Mouse (Mus musculus) adrenal gland, adult 18-20 months (tissue): ENCODE measurements at regions not wholly inside any gene's neighbourhood (a gene's known extent, or its start where the extent isn't known, plus 50 kb on each side); places are given as distances from the start of the nearest gene placed in this dataset.

Experiments
- DNase-seq, 2 experiments: peaks; one replicate each; pipeline ENCODE4 v3.0.0; 2021 to 2022; ENCODE audit warnings: low spot score in 2 of 2

- DNase-seq, result no peak
These were observed 337.2 kb downstream of the Pmp22 start for GRCm38 (mm10) chr11:63465941-63466340.

- no peak for DNase-seq
These were observed 337.8 kb downstream of the Pmp22 start for GRCm38 (mm10) chr11:63466541-63466940.

GRCm38 (mm10) chr11:63474831-63475230, 346.0 kb downstream of the Pmp22 start:
- DNase-seq, result no peak

GRCm38 (mm10) chr11:63481676-63482310, 353.0 kb downstream of the Pmp22 start:
- DNase-seq, result no peak

GRCm38 (mm10) chr11:63482593-63482992, 353.8 kb downstream of the Pmp22 start:
- DNase-seq, result no peak

GRCm38 (mm10) chr11:63487203-63487602, 358.4 kb downstream of the Pmp22 start:
- DNase-seq, result no peak

GRCm38 (mm10) chr11:63502181-63502580, 373.4 kb downstream of the Pmp22 start:
- no peak for DNase-seq

- DNase-seq, result no peak
These were observed 378.6 kb downstream of the Pmp22 start for GRCm38 (mm10) chr11:63507387-63507786.

- DNase-seq, result no peak
These were observed 379.9 kb downstream of the Pmp22 start for GRCm38 (mm10) chr11:63508727-63509126.

- no peak for DNase-seq
These were observed 381.8 kb downstream of the Pmp22 start for GRCm38 (mm10) chr11:63510611-63511010.

GRCm38 (mm10) chr11:63514615-63515014, 385.8 kb downstream of the Pmp22 start:
- no peak for DNase-seq

- no peak for DNase-seq
These were observed 390.1 kb downstream of the Pmp22 start for GRCm38 (mm10) chr11:63518847-63519246.

- no peak for DNase-seq
These were observed 395.5 kb downstream of the Pmp22 start for GRCm38 (mm10) chr11:63524254-63524653.

- DNase-seq, result no peak
These were observed 396.6 kb downstream of the Pmp22 start for GRCm38 (mm10) chr11:63525431-63525830.

GRCm38 (mm10) chr11:63525956-63526355, 396.1 kb downstream of the Hs3st3b1 start:
- DNase-seq, result no peak

GRCm38 (mm10) chr11:63532752-63533151, 389.3 kb downstream of the Hs3st3b1 start:
- no peak for DNase-seq

- DNase-seq, result no peak
These were observed 388.4 kb downstream of the Hs3st3b1 start for GRCm38 (mm10) chr11:63533555-63534200.

GRCm38 (mm10) chr11:63537693-63538092, 384.4 kb downstream of the Hs3st3b1 start:
- no peak for DNase-seq

- DNase-seq, result no peak
These were observed 378.0 kb downstream of the Hs3st3b1 start for GRCm38 (mm10) chr11:63543971-63544696.

- no peak for DNase-seq
These were observed 376.6 kb downstream of the Hs3st3b1 start for GRCm38 (mm10) chr11:63545516-63545915.

GRCm38 (mm10) chr11:63560466-63560865, 361.6 kb downstream of the Hs3st3b1 start:
- no peak for DNase-seq

- DNase-seq, result no peak
These were observed 359.4 kb downstream of the Hs3st3b1 start for GRCm38 (mm10) chr11:63562696-63563095.
